Mouse (Mus musculus) intestine, embryonic 14.5 days (tissue): Measurements from ENCODE around the gene Slc30a10. TPM values are rescaled to one million over a fixed set of nuclear protein-coding genes. Genes with fewer than 3 reads are reported as not detected.

ENCODE experiments used
- ATAC-seq: fragments of 200-750 bp; cut with Nextera tagmentation; replicated peaks from 2 replicates; pipeline ENCODE4 v1.8.0; 2017; ENCODE audit warnings: low read depth, moderate number of reproducible peaks, moderate TSS enrichment, moderate library complexity; ENCODE audit not compliant: low FRiP score, low TSS enrichment
- DNase-seq: peaks from one replicate; pipeline ENCODE4 v3.0.0-alpha.2; 2018; ENCODE audit warnings: low spot score
- H3K27ac ChIP-seq: fragments of 300-500 bp; sonication (generic); 2 replicates; pipeline ENCODE4 v1.5.1; 2014; ENCODE audit warnings: low read depth, mild to moderate bottlenecking, control low read depth
- H3K27me3 ChIP-seq: fragments of 300-500 bp; sonication (generic); replicated peaks from 2 replicates; pipeline ENCODE4 v1.6.1; 2014; ENCODE audit warnings: low read length, control low read depth; ENCODE audit not compliant: control insufficient read depth, insufficient read depth
- H3K36me3 ChIP-seq: fragments of 300-500 bp; sonication (generic); 2 replicates; pipeline ENCODE4 v1.6.1; 2014; ENCODE audit warnings: low read length, control low read depth; ENCODE audit not compliant: control insufficient read depth, insufficient read depth
- H3K4me1 ChIP-seq: fragments of 300-500 bp; sonication (generic); replicated peaks from 2 replicates; pipeline ENCODE4 v1.6.1; 2014; ENCODE audit warnings: low read length, control low read depth, mixed read lengths; ENCODE audit not compliant: control insufficient read depth, insufficient read depth
- H3K4me2 ChIP-seq: fragments of 300-500 bp; sonication (generic); 2 replicates; pipeline ENCODE4 v1.6.1; 2014; ENCODE audit warnings: low read length
- H3K4me3 ChIP-seq: fragments of 300-500 bp; sonication (generic); 2 replicates; pipeline ENCODE4 v1.5.1; 2014; ENCODE audit warnings: low read depth, low read length, control low read depth, mixed read lengths
- H3K9ac ChIP-seq: fragments of 300-500 bp; sonication (generic); 2 replicates; pipeline ENCODE4 v1.6.1; 2014; ENCODE audit warnings: mild to moderate bottlenecking, low read length
- H3K9me3 ChIP-seq: fragments of 300-500 bp; sonication (generic); 2 replicates; pipeline ENCODE4 v1.6.1; 2016; ENCODE audit warnings: low read length, control low read depth; ENCODE audit not compliant: control insufficient read depth
- WGBS: fragments of 180-500 bp; shearing (Covaris S2); extraction: QIAGEN DNeasy Blood & Tissue Kit; methylation state at CpG from one replicate; pipeline ENCODE4 v1.1.7; 2014; 5-methylcytosine and 5-hydroxymethylcytosine counted together
- polyA plus RNA-seq: library from polyadenylated mRNA; unstranded; fragments of >200 nt; fragmentation: Nextera tagmentation; extraction: Ambion mirVana; gene quantifications from 2 replicates; pipeline ENCODE4 v1.2.1, GENCODE M21; 2014

Gene Slc30a10
- polyA plus RNA-seq, 1 experiment from 2014 or later, result 1.2 TPM

- WGBS, result 73% methylated on average over 13 of the region's 13 CpGs
- Histone ChIP-seq H3K27me3 (no peaks in the 10 kb centered on the region), H3K36me3 (peaks cover 24% of the 10 kb centered on the region), H3K4me2 (no peak overlapping the region), H3K9ac (no peak overlapping the region), H3K27ac (no peak overlapping the region), H3K9me3 (no peaks in the 10 kb centered on the region), H3K4me3 (no peak overlapping the region), H3K4me1 (no peaks in the 10 kb centered on the region)
- ATAC-seq (peak; percentile 50; the same call in 1 of the 2 replicates), DNase-seq (no peak)
These were observed 22.7 kb upstream of the Slc30a10 start for GRCm38 (mm10) chr1:185431998-185432317.

GRCm38 (mm10) chr1:185433112-185433511, 21.5 kb upstream of the Slc30a10 start:
- Histone ChIP-seq H3K4me2 (no peak overlapping the region), H3K4me1 (no peaks in the 10 kb centered on the region), H3K27me3 (no peaks in the 10 kb centered on the region), H3K36me3 (peaks cover 17% of the 10 kb centered on the region), H3K9me3 (no peaks in the 10 kb centered on the region), H3K27ac (no peak overlapping the region), H3K9ac (no peak overlapping the region), H3K4me3 (no peak overlapping the region)
- ATAC-seq (no peak), DNase-seq (no peak)
- 76% methylated on average over 6 of the region's 6 CpGs for WGBS

GRCm38 (mm10) chr1:185438841-185439580, 15.6 kb upstream of the Slc30a10 start:
- no peak for ATAC-seq
- H3K9ac ChIP-seq, result no peak overlapping the region
- H3K4me2 ChIP-seq, result no peak overlapping the region
- no peak overlapping the region for H3K27ac ChIP-seq
- no peaks in the 10 kb centered on the region for H3K4me1 ChIP-seq
- no peaks in the 10 kb centered on the region for H3K27me3 ChIP-seq
- DNase-seq, result no peak
- H3K4me3 ChIP-seq, result no peak overlapping the region
- H3K36me3 ChIP-seq, result no peaks in the 10 kb centered on the region
- 69% methylated on average over 9 of the region's 9 CpGs for WGBS
- no peaks in the 10 kb centered on the region for H3K9me3 ChIP-seq

- 73% methylated on average over 18 of the region's 18 CpGs for WGBS
- Histone ChIP-seq H3K4me2 (no peak overlapping the region), H3K36me3 (no peaks in the 10 kb centered on the region), H3K9me3 (no peaks in the 10 kb centered on the region), H3K4me3 (no peak overlapping the region), H3K27me3 (no peaks in the 10 kb centered on the region), H3K4me1 (no peaks in the 10 kb centered on the region), H3K27ac (no peak overlapping the region), H3K9ac (no peak overlapping the region)
- ATAC-seq (no peak), DNase-seq (no peak)
These were observed 12.8 kb upstream of the Slc30a10 start for GRCm38 (mm10) chr1:185441703-185442472.

GRCm38 (mm10) chr1:185448936-185449335, 5.7 kb upstream of the Slc30a10 start:
- Histone ChIP-seq H3K4me3 (no peak overlapping the region), H3K27me3 (peaks cover 4% of the 10 kb centered on the region; the same call in 1 of the 2 replicates), H3K4me2 (no peak overlapping the region), H3K27ac (no peak overlapping the region), H3K4me1 (no peaks in the 10 kb centered on the region), H3K36me3 (no peaks in the 10 kb centered on the region), H3K9ac (no peak overlapping the region), H3K9me3 (no peaks in the 10 kb centered on the region)
- DNase-seq (no peak), ATAC-seq (0 out of 2 replicates have a peak, but pooled peaks have one; percentile 32)
- 75% methylated on average over 7 of the region's 7 CpGs for WGBS

GRCm38 (mm10) chr1:185449727-185450126, 4.9 kb upstream of the Slc30a10 start:
- no peak overlapping the region for H3K4me2 ChIP-seq
- ATAC-seq, result no peak; the same call in 1 of the 2 replicates
- 75% methylated on average over 2 of the region's 2 CpGs for WGBS

GRCm38 (mm10) chr1:185451077-185451476, 3.6 kb upstream of the Slc30a10 start:
- Histone ChIP-seq H3K4me3 (no peak overlapping the region), H3K9me3 (no peaks in the 10 kb centered on the region), H3K4me2 (no peak overlapping the region), H3K27ac (no peak overlapping the region), H3K4me1 (peaks cover 5% of the 10 kb centered on the region), H3K27me3 (peaks cover 25% of the 10 kb centered on the region), H3K36me3 (no peaks in the 10 kb centered on the region), H3K9ac (no peak overlapping the region)
- DNase-seq (no peak), ATAC-seq (no peak)
- 76% methylated on average over 8 of the region's 8 CpGs for WGBS

More at GRCm38 (mm10) chr1:185449727-185450126, 4.9 kb upstream of the Slc30a10 start:
- Histone ChIP-seq H3K27me3 (peaks cover 12% of the 10 kb centered on the region), H3K4me3 (no peak overlapping the region), H3K9me3 (no peaks in the 10 kb centered on the region), H3K4me1 (no peaks in the 10 kb centered on the region), H3K27ac (no peak overlapping the region), H3K36me3 (no peaks in the 10 kb centered on the region), H3K9ac (no peak overlapping the region)
- DNase-seq, result no peak

GRCm38 (mm10) chr1:185451495-185451894, 3.2 kb upstream of the Slc30a10 start:
- ATAC-seq, result no peak
- H3K27ac ChIP-seq, result no peak overlapping the region
- WGBS, result 81% methylated on average over 3 of the region's 3 CpGs

More at GRCm38 (mm10) chr1:185451495-185451894, 3.2 kb upstream of the Slc30a10 start:
- Histone ChIP-seq H3K36me3 (no peaks in the 10 kb centered on the region), H3K9me3 (no peaks in the 10 kb centered on the region), H3K9ac (no peak overlapping the region), H3K27me3 (peaks cover 30% of the 10 kb centered on the region), H3K4me2 (no peak overlapping the region), H3K4me3 (no peak overlapping the region), H3K4me1 (peaks cover 5% of the 10 kb centered on the region)
- DNase-seq, result no peak
